In the genomic region with DNA sequence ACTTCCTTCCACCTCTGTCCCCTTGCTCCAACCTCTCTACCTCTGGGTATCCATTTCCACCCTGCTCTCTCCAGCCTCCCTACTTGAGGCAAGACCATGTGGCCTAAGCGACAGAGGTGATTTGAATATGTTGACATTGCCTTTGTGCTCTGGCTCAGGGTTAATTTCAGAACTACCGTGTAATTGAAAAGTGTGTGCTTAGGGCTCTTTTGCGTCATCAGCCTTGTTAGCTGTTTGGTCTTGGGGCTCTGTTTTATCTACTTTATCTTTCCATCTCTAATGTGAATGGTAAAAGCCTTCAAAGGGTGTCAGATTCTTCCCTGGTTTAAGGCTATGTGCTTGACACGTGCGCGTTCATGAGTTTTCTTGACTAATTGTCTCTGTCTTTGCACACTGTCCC, we compare ENCODE assay signal across 23 mouse cellular contexts.
"Had no signal": no experiment of that assay in that cellular context is flagged by ENCODE, and none has a peak within 500 bp of the region (broad histone marks: within the 10 kb centered on the region; RNA-seq: fewer than 3 reads in every experiment).

No protein-coding gene starts in this region.

- DNase-seq: gastrocnemius, adult 2 months; gastrocnemius, postnatal 10 days; gastrocnemius, postnatal 25 days; heart, adult 18-20 months; heart, postnatal 10 days; heart, postnatal 4 days; kidney, adult 18-20 months; kidney, adult 8-10 months; kidney, postnatal 10 days; kidney, postnatal 25 days; kidney, postnatal 4 days; liver, embryonic 13.5 days had no signal

- H3K27me3 ChIP-seq: intestine, embryonic 15.5 days; liver, embryonic 13.5 days; liver, embryonic 15.5 days had no signal

- H3K36me3 ChIP-seq: heart, embryonic 10.5 days; heart, embryonic 12.5 days; hindbrain, embryonic 10.5 days; hindbrain, embryonic 12.5 days; intestine, embryonic 15.5 days; limb, embryonic 10.5 days; limb, embryonic 12.5 days; liver, embryonic 13.5 days; liver, embryonic 15.5 days had no signal

- H3K9ac ChIP-seq: heart, embryonic 12.5 days; hindbrain, embryonic 12.5 days; hindbrain, embryonic 14.5 days; intestine, embryonic 15.5 days; limb, embryonic 12.5 days; liver, embryonic 13.5 days; liver, embryonic 15.5 days had no signal

- H3K4me3 ChIP-seq: gastrocnemius, adult 2 months; heart, embryonic 10.5 days; heart, embryonic 12.5 days; hindbrain, embryonic 10.5 days; hindbrain, embryonic 12.5 days; intestine, embryonic 15.5 days; layer of hippocampus, adult 2 months; left cerebral cortex, adult 2 months; limb, embryonic 10.5 days; limb, embryonic 12.5 days; liver, embryonic 13.5 days; liver, embryonic 15.5 days had no signal

- H3K4me1 ChIP-seq: heart, embryonic 10.5 days; heart, embryonic 12.5 days; hindbrain, embryonic 12.5 days; intestine, embryonic 15.5 days; limb, embryonic 10.5 days; limb, embryonic 12.5 days; liver, embryonic 13.5 days; liver, embryonic 15.5 days had no signal

- H3K27ac ChIP-seq: gastrocnemius, adult 2 months; heart, embryonic 10.5 days; hindbrain, embryonic 10.5 days; hindbrain, embryonic 12.5 days; hindbrain, embryonic 14.5 days; intestine, embryonic 15.5 days; layer of hippocampus, adult 2 months; left cerebral cortex, adult 2 months; limb, embryonic 10.5 days; limb, embryonic 12.5 days; liver, embryonic 13.5 days; liver, embryonic 15.5 days had no signal
